Mouse (Mus musculus) heart, postnatal 25 days (tissue): ENCODE measurements at regions not wholly inside any gene's neighbourhood (a gene's known extent, or its start where the extent isn't known, plus 50 kb on each side); places are given as distances from the start of the nearest gene placed in this dataset.

Experiments used
- DNase-seq: peaks from one replicate; pipeline ENCODE4 v3.0.0; 2022; ENCODE audit warnings: low spot score
- intact Hi-C: fragments of 180-260 bp; cut with DNase I; formaldehyde crosslinking; loops from one replicate; pipeline ENCODE4 v1.15.1; 2025

DNA sequence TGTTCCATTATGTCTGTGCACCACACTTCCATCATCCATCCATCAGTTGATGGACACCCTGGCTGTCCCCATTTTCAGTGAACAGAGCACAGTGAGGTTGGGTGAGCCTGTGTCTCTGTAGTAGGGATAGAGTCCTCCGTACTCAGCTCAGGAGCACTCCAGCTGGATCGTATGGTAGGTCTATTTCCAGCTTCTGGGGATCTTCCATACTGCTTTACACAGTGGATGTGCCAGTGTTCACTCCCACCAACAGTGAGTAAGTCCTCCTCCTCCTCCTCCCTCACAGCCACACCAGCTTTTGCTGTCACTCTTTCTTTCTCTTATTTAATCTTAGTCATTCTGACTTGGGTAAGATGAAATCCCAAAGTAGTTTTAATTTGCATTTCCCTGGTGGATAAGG lies 310.4 kb downstream of the Etnk1 start:
- DNase-seq, result no peak
- intact Hi-C loops, result no loop called here

GRCm38 (mm10) chr6:143479239-143479638 lies 312.2 kb downstream of the Etnk1 start:
- no peak for DNase-seq
- intact Hi-C loops, result no loop called here

DNA sequence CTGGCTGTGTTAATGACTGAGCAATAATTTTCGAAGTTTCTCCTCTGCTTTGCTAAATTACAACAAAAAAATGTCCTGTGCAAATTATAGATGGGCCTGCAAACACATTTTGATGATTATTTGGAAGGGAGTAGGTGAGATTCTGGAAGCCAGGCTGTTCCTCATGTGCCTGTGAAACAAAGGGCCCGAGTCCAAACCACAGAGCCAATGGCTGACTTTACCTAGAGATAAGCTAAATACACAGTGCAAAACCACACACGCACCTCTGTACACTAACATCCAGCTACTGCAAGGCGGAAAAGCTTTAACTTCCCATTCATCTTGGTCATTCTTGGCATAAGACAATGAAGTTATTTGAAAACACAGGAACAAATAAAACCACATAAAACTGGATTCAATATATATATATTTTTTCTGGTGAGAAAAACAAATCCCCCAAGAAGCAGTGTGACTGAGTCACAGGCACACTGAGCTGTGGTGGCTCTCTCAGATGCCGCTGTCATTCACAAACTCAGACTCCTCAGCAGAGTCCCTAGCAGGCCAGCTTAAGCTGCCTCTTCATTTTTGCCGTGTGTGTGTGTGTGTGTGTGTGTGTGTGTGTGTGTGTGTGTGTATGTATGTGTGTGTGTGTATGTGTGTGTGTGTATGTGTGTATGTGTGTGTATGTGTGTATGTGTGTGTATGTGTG lies 312.8 kb downstream of the Etnk1 start:
- intact Hi-C loops, result no loop called here

GRCm38 (mm10) chr6:143482272-143482671 lies 315.3 kb downstream of the Etnk1 start:
- intact Hi-C loops, result no loop called here
- DNase-seq, result no peak

More for the DNA sequence above, 312.8 kb downstream of the Etnk1 start:
- DNase-seq, result no peak

DNA sequence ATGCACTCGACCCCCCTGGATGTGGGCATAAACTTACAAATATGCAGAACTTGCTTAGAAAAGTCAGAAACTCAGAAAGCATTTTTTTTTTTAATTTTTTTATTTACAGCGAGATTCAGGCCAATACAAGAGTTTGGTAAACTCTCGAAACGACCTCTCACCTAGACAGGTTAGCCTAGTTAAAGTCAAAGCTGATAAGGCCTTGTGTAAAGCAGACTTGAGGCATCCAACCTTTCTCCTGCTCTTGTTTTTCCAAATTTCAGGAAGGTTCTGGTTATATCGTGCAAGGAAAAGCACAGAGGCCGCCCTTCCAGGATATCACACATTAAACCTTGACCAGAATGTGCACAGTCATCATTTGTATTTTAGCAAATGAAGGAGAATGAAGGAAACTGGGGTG lies 315.8 kb downstream of the Etnk1 start:
- DNase-seq, result no peak
- intact Hi-C loops, result no loop called here

- no peak for DNase-seq
- intact Hi-C loops, result no loop called here
These were observed 317.9 kb downstream of the Etnk1 start for GRCm38 (mm10) chr6:143484941-143485340.

- DNase-seq, result no peak
- intact Hi-C loops, result no loop called here
These were observed 320.0 kb downstream of the Etnk1 start for GRCm38 (mm10) chr6:143487003-143487402.

DNA sequence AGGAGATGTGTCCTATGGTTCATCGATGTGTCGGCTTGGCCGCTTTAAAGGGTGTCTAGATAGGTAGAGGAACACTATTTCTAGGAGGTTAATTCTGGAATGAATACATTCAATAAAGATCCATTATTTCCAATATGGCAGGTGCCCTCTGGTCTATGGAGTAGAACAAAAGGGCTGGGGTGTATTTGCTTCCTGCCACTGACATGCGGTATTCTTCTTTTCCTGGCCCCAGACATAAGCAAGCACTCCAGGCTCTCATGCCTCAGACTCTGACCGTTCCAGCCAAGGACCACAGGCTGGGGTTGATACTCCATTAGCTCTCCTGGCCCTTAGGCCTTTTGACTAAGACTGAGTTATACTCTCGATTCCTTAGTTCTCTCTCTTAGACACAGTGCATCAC lies 323.0 kb downstream of the Etnk1 start:
- DNase-seq, result no peak
- intact Hi-C loops, result no loop called here

GRCm38 (mm10) chr6:143491380-143491779 lies 324.4 kb downstream of the Etnk1 start:
- intact Hi-C loops, result no loop called here
- no peak for DNase-seq

- no peak for DNase-seq
- intact Hi-C loops, result no loop called here
These were observed 326.5 kb downstream of the Etnk1 start for GRCm38 (mm10) chr6:143493543-143493942.

DNA sequence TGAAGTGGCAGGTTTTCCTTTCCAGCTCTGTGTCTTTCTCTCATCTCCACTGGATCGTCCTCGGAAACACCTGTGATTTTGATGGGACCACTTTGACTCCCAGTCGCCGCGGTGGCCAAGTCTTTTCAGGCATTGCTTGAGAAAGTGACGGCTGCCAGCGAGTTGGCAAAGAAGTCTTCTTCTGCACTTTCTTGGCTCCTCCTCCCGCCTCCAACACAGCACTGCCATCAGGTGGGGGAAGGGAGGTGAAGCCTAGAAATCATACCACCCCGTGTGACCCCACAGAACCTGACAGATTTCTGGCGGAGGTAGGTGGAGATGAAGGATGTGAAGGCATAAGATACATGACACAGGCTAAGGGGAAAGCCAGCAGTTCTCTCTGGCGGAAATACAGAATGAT lies 327.3 kb downstream of the Etnk1 start:
- DNase-seq, result no peak
- intact Hi-C loops, result no loop called here

GRCm38 (mm10) chr6:143494886-143495285 lies 327.9 kb downstream of the Etnk1 start:
- intact Hi-C loops, result no loop called here
- DNase-seq, result no peak

DNA sequence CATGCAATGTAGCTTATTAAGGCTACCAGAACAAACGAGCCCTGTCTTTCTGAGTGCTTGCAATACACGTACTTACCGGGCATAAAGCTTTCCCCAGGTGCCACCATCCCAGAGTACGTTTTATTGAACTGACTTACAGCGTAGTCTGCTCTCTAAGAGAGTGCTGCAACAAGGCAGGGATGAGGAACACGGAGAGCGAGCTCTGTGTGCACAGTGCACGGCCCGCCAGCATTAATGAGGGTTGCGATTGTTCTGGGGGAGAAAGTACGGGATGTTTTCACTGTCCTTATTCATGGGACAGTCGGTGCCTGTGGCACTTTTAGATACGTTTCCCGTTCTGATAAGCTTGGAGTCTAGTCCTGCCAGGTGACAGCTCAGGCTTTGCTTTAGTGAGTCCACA lies 331.7 kb downstream of the Etnk1 start:
- DNase-seq, result no peak
- intact Hi-C loops, result no loop called here

- intact Hi-C loops, result no loop called here
- DNase-seq, result no peak
These were observed 332.4 kb downstream of the Etnk1 start for GRCm38 (mm10) chr6:143499259-143500043.

DNA sequence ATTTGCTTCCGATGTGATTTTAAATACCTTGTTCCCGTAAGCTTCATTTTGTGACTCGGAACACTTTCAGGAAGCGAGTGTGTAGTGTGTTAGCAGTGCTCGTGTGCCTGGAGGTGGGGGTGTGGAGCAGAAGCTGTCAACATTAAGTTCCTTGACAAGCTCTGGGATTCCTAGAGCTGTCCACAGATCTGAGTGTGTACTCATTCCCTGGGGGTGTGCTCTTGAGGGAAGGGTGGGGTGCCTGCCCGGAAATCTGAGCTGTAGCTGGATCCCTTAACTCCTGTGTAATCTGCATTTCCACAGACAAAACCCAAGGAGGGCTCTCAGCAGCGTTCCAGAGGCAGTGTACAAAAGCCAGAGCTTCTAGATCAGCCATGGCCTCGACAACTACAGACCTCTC lies 335.8 kb downstream of the Etnk1 start:
- intact Hi-C loops, result no loop called here
- no peak for DNase-seq

DNA sequence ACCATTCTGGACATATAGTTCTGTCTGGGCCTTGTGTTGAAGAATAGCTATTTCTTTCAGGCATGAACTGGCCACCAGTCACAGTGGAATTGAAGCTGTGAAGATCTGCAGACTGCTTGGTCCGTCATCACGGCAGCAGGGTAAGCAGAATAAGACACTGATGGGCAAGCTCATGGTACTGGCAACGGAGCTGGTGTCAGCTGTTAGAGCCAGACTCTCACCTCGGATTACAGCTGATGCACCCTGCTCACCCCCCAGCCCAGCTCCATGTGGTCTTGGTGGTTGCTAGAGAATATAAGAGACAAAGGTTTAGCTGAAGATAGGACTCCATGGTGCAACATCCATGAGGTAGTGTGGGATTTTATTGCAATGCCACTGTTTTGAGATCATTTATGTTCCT lies 336.9 kb downstream of the Etnk1 start:
- intact Hi-C loops, result no loop called here
- no peak for DNase-seq

GRCm38 (mm10) chr6:143513459-143513858 lies 346.4 kb downstream of the Etnk1 start:
- no peak for DNase-seq
- intact Hi-C loops, result no loop called here

DNA sequence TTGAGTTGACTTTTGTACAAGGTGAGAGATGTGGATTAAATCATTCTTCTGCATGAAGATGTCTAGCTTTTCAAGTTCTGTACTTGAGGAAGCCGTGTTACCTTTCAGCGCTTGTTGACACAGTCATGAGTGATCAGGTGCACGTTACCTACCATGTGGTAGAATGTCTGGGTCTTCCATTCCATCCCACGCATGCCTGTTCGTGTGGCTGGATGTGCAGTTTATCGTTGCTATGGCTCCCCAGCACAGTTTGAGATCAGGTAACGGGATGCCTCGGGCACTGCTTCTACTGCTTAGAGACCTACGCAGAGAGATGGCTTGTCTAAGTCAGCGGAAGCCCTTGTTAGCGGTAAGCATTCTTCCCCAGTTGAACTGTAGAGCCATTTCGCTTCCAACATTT lies 348.1 kb downstream of the Etnk1 start:
- DNase-seq, result no peak
- intact Hi-C loops, result no loop called here

GRCm38 (mm10) chr6:143516746-143517145 lies 349.7 kb downstream of the Etnk1 start:
- intact Hi-C loops, result no loop called here
- no peak for DNase-seq

DNA sequence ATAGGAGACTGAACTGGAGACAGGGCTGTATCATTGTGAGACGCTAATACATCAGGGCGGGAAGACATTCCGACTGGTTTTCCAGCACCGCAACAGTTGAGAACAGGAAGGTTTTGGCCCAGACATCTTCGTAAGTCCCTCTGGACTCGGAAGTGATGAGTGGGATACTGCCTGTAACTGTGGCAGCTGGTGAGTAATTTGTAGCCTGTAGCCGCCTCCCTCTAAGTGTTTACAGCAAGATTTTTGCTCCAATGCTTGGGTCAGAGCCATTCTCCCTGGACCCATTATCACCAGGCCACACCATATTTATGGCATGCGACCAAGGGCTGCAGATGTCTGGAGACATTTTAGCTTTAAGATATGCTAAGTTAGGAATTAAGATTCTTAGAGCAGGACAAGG lies 351.5 kb downstream of the Etnk1 start:
- intact Hi-C loops, result no loop called here
- DNase-seq, result no peak

GRCm38 (mm10) chr6:143519668-143520067 lies 352.6 kb downstream of the Etnk1 start:
- intact Hi-C loops, result no loop called here
- no peak for DNase-seq

DNA sequence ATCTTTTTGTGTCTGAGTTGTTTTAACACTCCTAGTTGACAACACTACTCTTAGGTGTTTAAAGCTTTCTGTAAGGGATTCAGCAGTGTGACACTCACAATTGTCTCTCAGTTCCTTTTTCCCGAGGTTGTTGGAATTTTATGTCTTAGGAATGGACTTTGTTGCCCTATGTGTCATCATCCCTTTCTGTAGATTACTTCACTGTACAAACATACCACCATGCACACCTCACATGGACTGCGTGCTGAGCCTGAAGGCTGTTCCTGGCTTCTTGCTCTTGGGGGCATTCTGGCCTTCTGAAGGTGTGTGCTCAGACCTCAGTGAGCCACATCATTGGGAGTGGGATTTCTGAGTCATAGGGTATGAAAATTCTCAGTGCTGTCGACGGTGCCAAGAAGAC lies 358.1 kb downstream of the Etnk1 start:
- DNase-seq, result no peak
- intact Hi-C loops, result no loop called here
